Mouse (Mus musculus) MEL (cell line): ENCODE results near the gene Hoxa5.

Experiments used
- CTCF ChIP-seq, 3 experiments: IDR thresholded peaks in 2 of 3; conservative IDR thresholded peaks in 1 of 3; 2 replicates each; pipeline ENCODE4 v1.5.1; 2011 to 2012; ENCODE audit warnings: low read length in 3 of 3, low read depth in 2 of 3, mild to moderate bottlenecking in 2 of 3, improper control_type of control experiment in 1 of 3, inconsistent platforms in 1 of 3, mixed read lengths in 1 of 3, moderate library complexity in 1 of 3; ENCODE audit not compliant: control insufficient read depth in 1 of 3, insufficient read depth in 1 of 3, poor library complexity in 1 of 3, severe bottlenecking in 1 of 3
- GATA1 ChIP-seq: IDR thresholded peaks from 2 replicates; pipeline ENCODE4 v1.6.1; 2011; ENCODE audit warnings: low read depth, low read length, improper control_type of control experiment
- MYC ChIP-seq: IDR thresholded peaks from 2 replicates; pipeline ENCODE4 v1.6.1; 2011; ENCODE audit warnings: low read depth, mild to moderate bottlenecking, low read length, improper control_type of control experiment, moderate library complexity
- SIN3A ChIP-seq: IDR thresholded peaks from 2 replicates; pipeline ENCODE4 v1.6.1; 2012; ENCODE audit warnings: low read length, improper control_type of control experiment, inconsistent platforms
- TBP ChIP-seq: IDR thresholded peaks from 2 replicates; pipeline ENCODE4 v1.8.0; 2011; ENCODE audit warnings: low read depth, low read length, improper control_type of control experiment

DNA sequence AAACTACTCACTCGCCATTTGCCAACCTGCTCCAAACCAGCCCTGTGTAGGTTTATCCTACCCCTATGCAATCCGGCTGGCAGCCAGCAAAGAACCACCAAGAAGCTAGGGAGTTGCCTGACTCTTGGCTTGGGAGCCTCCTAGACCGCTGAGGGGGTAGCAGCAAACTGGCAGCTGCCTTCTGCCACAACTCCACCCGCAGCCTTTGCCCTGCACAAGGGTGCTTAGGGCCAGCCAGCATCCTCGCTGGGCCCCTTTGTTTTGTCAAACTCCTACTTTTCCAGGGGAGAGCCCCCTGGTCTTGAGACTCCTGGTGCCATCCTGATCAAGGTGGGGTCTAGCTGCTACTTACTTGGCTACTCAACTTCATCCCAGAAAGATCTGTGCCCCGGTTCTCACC, 19.7 kb downstream of the Hoxa5 start:
- no peak for TF ChIP-seq CTCF (IDR thresholded peaks at IDR 0.05 in 2 of 3, conservative IDR thresholded peaks at IDR 0.05 in 1 of 3; ENCODE audit: control insufficient read depth in 1 of 3, insufficient read depth in 1 of 3, low read depth in 2 of 3, low read length in 3 of 3, poor library complexity in 1 of 3, severe bottlenecking in 1 of 3)
- TF ChIP-seq GATA1: no peak
- TF ChIP-seq TBP: no peak
- TF ChIP-seq SIN3A: no peak
- no peak for TF ChIP-seq MYC
